Mouse (Mus musculus) lung, postnatal 14 days (tissue): ENCODE measurements around the gene Slc32a1.

ENCODE experiments used
- DNase-seq: peaks from one replicate; pipeline ENCODE4 v3.0.0; 2021

Gene Slc32a1

GRCm38 (mm10) chr2:158610488-158611325 lies at the start of gene Slc32a1:
Gene Slc32a1, plus strand, starts transcription at chr2:158610767.
- DNase-seq = no peak

GRCm38 (mm10) chr2:158560801-158561200 lies 49.8 kb upstream of the Slc32a1 start:
- no peak for DNase-seq

- DNase-seq = no peak
Observed at GRCm38 (mm10) chr2:158561371-158562144, 49.0 kb upstream of the Slc32a1 start.

- peak; percentile 76 for DNase-seq
Observed at GRCm38 (mm10) chr2:158570421-158571081, 40.0 kb upstream of the Slc32a1 start.

- no peak for DNase-seq
Observed at GRCm38 (mm10) chr2:158579979-158580378, 30.6 kb upstream of the Slc32a1 start.

GRCm38 (mm10) chr2:158584621-158585358 lies 25.8 kb upstream of the Slc32a1 start:
- DNase-seq = peak; percentile 63

GRCm38 (mm10) chr2:158588524-158589271 lies 21.9 kb upstream of the Slc32a1 start:
- DNase-seq = no peak

- DNase-seq = no peak
Observed at GRCm38 (mm10) chr2:158590495-158590894, 20.1 kb upstream of the Slc32a1 start.

GRCm38 (mm10) chr2:158591286-158591685 lies 19.3 kb upstream of the Slc32a1 start:
- DNase-seq = no peak

GRCm38 (mm10) chr2:158593371-158593770 lies 17.2 kb upstream of the Slc32a1 start:
- no peak for DNase-seq

- DNase-seq = no peak
Observed at GRCm38 (mm10) chr2:158595103-158595502, 15.5 kb upstream of the Slc32a1 start.

- no peak for DNase-seq
Observed at GRCm38 (mm10) chr2:158595577-158595976, 15.0 kb upstream of the Slc32a1 start.

GRCm38 (mm10) chr2:158596803-158597202 lies 13.8 kb upstream of the Slc32a1 start:
- no peak for DNase-seq

- DNase-seq = no peak
Observed at GRCm38 (mm10) chr2:158600517-158600916, 10.1 kb upstream of the Slc32a1 start.

- DNase-seq = no peak
Observed at GRCm38 (mm10) chr2:158601326-158601725, 9.2 kb upstream of the Slc32a1 start.

- DNase-seq = no peak
Observed at GRCm38 (mm10) chr2:158602663-158603062, 7.9 kb upstream of the Slc32a1 start.

GRCm38 (mm10) chr2:158606511-158606964 lies 4.0 kb upstream of the Slc32a1 start:
- DNase-seq = no peak

- no peak for DNase-seq
Observed at GRCm38 (mm10) chr2:158609681-158610080, 886 bp upstream of the Slc32a1 start.

- no peak for DNase-seq
Observed at GRCm38 (mm10) chr2:158611326-158611719, 756 bp downstream of the Slc32a1 start.

- DNase-seq = no peak
Observed at GRCm38 (mm10) chr2:158611726-158612670, 1.4 kb downstream of the Slc32a1 start.
